Mouse (Mus musculus) activated CD4-positive, CD25-positive, alpha-beta regulatory T cell, adult 9 weeks (primary cell): ENCODE data around the gene Emid1. TPM values are rescaled to one million over a fixed set of nuclear protein-coding genes. Genes with fewer than 3 reads are reported as not detected.

Source experiments
- polyA plus RNA-seq: library from polyadenylated mRNA; unstranded; fragments of 100-300 nt; shearing (Covaris generic); gene quantifications from one replicate; pipeline ENCODE4 v1.2.1, GENCODE M21; 2017

Gene Emid1
- polyA plus RNA-seq, result 1.3 TPM

DNA sequence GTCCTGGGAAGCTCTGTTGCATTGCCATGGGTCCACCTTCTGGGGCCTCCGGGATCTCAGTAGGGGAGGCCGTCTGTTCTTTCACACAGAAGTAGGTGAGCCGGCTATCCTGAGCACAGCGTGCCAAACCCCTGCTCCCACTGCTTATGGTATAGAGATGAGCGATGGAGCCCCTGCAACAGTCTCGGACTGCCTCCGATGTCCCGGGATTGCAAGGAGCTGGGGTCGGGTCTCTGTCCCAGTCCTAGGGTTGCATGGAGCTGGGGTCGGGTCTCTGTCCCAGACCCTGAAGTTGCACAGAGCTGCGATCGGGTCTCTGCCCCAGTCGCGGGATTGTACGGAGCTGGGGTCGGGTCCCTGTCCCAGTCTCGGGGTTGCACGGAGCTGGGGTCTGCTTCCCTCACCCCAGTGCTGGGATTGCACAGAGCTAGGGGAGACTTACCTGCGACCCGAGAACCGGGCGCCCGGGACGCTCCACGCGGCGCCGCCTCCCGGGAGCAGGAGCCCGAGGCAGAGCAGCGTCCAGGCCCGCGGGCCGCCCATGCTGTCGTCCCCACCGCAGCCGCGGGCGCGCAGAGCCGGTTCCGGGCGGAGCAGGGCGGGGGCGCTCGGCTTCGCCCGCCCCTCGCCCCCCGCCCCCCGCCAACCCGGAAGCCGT lies at the start of gene Emid1:
Gene Emid1 (minus strand): TSS at position 578 of the 658 bp plus-strand sequence.

DNA sequence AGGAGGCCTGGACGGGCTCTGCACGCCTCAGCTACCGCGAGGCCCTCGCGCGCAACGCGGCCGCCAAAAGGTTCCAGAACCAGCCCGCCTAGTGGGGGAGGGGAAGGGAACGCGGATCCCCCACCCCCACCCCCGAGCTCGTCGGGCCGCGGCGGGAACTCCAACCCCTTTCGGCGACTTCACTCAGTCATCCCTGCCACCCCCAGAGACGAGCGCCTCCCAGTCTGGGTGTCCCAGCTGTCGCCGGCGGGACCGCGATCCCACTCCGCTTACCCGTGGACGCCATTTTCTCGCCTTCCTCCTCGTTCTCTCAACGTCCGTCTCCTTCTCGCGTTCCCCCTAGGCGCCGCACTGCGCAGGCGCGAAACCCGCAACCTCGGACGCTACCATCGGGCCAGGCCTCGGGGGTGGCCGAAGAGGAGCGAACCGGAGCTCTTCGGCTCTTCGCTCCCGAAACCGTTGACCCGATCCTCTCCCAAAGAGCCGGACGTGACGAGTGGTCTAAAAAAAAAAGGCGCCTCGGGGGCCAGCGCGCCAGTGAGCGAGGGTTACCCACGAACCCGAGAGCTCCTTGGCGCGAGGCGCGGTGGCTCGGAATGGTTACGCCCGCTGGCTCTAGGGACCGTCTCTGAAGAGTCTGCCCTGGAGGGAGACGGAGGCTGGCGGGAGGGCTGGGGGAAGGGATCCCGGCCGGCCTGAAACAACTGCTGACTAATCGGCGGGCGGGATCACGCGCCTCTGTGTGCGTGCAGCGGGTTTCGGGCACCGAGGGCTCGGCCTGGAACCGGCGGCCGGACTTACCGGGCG lies 53.1 kb downstream of the Emid1 start, which contains the start of the genes Rhbdd3 and Ewsr1:
Gene Rhbdd3 (plus strand): TSS at position 191 of the 807 bp plus-strand sequence.
Gene Ewsr1 (minus strand): TSS at position 531 of the 807 bp plus-strand sequence.

DNA sequence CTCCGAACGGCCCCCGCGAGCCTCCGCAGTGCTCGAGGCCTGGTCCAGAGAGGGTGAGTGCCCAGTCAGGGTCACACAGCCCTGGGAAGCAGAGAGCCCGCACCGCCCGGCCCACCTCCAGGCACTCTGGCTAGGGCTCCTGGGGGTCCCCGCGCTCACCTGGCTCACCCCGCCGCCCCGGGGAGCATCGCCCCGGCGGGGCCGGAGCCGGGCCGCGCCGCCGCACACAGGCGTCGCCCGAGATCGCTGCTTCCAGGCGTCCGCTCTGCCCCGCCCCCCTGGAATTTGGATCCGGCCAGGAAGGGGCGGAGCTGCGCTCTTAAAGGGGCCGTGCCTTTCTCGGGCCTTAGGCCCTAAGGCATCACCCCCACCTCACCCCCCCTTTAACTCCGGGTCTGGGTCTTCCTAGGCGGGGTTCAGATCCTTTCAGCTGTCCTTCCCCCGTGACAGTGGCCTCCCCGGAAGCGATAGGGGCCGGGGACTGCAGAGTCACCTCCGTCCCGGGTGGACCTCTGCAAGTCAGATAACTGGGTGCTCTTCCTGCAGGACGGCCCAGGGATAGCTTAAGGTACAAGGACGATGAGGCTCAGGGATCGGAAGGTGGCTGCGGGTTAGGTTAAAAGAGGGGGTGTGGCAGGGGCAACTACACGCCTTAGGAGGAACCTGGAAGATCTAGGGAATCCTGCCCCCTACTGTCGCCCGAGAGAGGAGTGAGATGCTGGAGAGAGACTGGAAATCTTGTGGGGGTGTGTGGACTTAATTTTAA lies 86.8 kb downstream of the Emid1 start, which contains the start of gene Gas2l1:
Gene Gas2l1 (minus strand): TSS at position 272 of the 766 bp plus-strand sequence.

DNA sequence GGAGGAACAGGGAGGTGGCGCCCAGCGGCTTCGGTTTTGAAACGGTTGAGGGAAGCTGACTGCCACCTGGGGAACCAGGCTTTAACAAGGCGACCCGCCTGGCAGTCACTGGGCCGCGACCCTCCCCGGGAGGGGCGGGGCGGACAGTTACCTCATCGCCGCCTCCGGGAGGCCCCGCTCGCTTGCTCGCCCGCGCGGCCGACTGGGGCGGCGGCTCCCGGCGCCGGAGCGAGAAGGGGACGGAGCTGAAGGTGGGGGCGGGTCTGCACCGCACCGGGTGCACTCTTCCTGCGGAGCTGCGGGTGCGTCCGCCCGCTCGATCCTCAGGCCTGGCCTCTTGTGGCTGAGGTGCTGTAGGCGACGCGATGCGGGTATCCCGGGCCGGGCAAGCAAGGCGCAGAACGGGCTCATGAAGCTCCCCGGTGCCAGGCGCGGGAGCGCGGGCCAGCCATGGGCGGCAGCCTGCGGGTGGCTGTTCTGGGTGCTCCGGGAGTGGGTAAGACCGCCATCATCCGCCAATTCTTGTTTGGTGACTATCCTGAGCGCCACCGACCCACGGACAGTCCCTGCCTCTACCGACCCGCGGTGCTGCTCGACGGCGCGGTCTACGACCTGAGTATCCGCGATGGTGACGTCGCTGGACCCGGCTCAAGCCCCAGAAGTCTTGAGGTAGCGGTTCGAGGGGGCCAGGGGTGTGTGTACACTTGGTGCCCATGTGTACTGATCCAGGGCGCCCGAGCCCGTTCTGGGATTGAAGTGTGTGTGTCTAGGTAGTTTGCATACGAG lies 94.0 kb downstream of the Emid1 start, which contains the start of gene Rasl10a:
Gene Rasl10a (plus strand): TSS at position 273 of the 786 bp plus-strand sequence.

Other genes starting within 250 kb of the Emid1 start
- 5.4 TPM for gene Nefh, start 204.2 kb downstream of the Emid1 start, polyA plus RNA-seq
- 110 TPM for gene Ap1b1, start 165.4 kb downstream of the Emid1 start, polyA plus RNA-seq
- not detected for gene Rasl10a, start 94.1 kb downstream of the Emid1 start, polyA plus RNA-seq
- 1.8 TPM for gene Gas2l1, start 86.9 kb downstream of the Emid1 start, polyA plus RNA-seq
- gene Rhbdd3, start 53.3 kb downstream of the Emid1 start, polyA plus RNA-seq, result 6.9 TPM
- gene Ewsr1, start 53.0 kb downstream of the Emid1 start, polyA plus RNA-seq, result 768 TPM
- gene Kremen1, start 109.3 kb upstream of the Emid1 start, polyA plus RNA-seq, result 2.8 TPM